Mouse (Mus musculus) neural tube, embryonic 14.5 days (tissue): Measurements from ENCODE around the gene Sptlc3. TPM values are rescaled to one million over a fixed set of nuclear protein-coding genes. Genes with fewer than 3 reads are reported as not detected.

Source experiments
- ATAC-seq: fragments of 200-750 bp; cut with Nextera tagmentation; 2 replicates; pipeline ENCODE4 v1.8.0; 2017; ENCODE audit warnings: low read depth, mild to moderate bottlenecking, moderate TSS enrichment, moderate library complexity
- H3K27ac ChIP-seq: fragments of 300-500 bp; sonication (generic); 2 replicates; pipeline ENCODE4 v1.5.1; 2014; ENCODE audit warnings: low read depth, mild to moderate bottlenecking, control low read depth, low read length, moderate library complexity, mixed read lengths
- H3K27me3 ChIP-seq: fragments of 300-500 bp; sonication (generic); 2 replicates; pipeline ENCODE4 v1.6.1; 2014; ENCODE audit warnings: low read length; ENCODE audit not compliant: control insufficient read depth, insufficient read depth
- H3K36me3 ChIP-seq: fragments of 300-500 bp; sonication (generic); 2 replicates; pipeline ENCODE4 v1.6.1; 2014; ENCODE audit warnings: low read length, mixed read lengths; ENCODE audit not compliant: control insufficient read depth, insufficient read depth
- H3K4me1 ChIP-seq: fragments of 300-500 bp; sonication (generic); 2 replicates; pipeline ENCODE4 v1.6.1; 2014; ENCODE audit warnings: low read length; ENCODE audit not compliant: control insufficient read depth, insufficient read depth
- H3K4me2 ChIP-seq: fragments of 300-500 bp; sonication (generic); 2 replicates; pipeline ENCODE4 v1.6.1; 2014; ENCODE audit warnings: mild to moderate bottlenecking, low read depth, low read length, control low read depth
- H3K4me3 ChIP-seq: fragments of 300-500 bp; sonication (generic); 2 replicates; pipeline ENCODE4 v1.5.1; 2014; ENCODE audit warnings: low read depth, low read length, control low read depth, mixed read lengths
- H3K9ac ChIP-seq: fragments of 300-500 bp; sonication (generic); replicated peaks from 2 replicates; pipeline ENCODE4 v1.6.1; 2014; ENCODE audit warnings: low read depth, mild to moderate bottlenecking, control low read depth, low read length, mixed read lengths
- H3K9me3 ChIP-seq: fragments of 300-500 bp; sonication (generic); 2 replicates; pipeline ENCODE4 v1.6.1; 2016; ENCODE audit warnings: low read length; ENCODE audit not compliant: control insufficient read depth
- WGBS: fragments of 180-500 bp; shearing (Covaris S2); extraction: QIAGEN DNeasy Blood & Tissue Kit; methylation state at CpG from one replicate; pipeline ENCODE4 v1.1.7; 2014; 5-methylcytosine and 5-hydroxymethylcytosine counted together
- polyA plus RNA-seq: library from polyadenylated mRNA; unstranded; fragments of >200 nt; fragmentation: Nextera tagmentation; extraction: Ambion mirVana; gene quantifications from 2 replicates; pipeline ENCODE4 v1.2.1, GENCODE M21; 2014

The Sptlc3 gene
- 0.23 TPM in 1 of 2 replicates, not detected in the other for polyA plus RNA-seq

- Histone ChIP-seq H3K4me3 (no peak within 1 kb of the TSS), H3K9ac (no peak within 1 kb of the TSS), H3K36me3 (no peaks in the 10 kb centered on the region), H3K4me2 (no peak within 1 kb of the TSS), H3K27me3 (no peaks in the 10 kb centered on the region), H3K27ac (no peak within 1 kb of the TSS), H3K9me3 (no peaks in the 10 kb centered on the region), H3K4me1 (no peaks in the 10 kb centered on the region)
- WGBS: 66% methylated on average over 5 of the region's 5 CpGs
- no peak for ATAC-seq
Observed at GRCm38 (mm10) chr2:139493836-139494235, at the start of gene Sptlc3. Gene Sptlc3 (plus strand): TSS chr2:139493913.

- Histone ChIP-seq H3K9ac (no peak overlapping the region), H3K27me3 (no peaks in the 10 kb centered on the region), H3K36me3 (no peaks in the 10 kb centered on the region), H3K27ac (no peak overlapping the region), H3K4me2 (no peak overlapping the region), H3K4me3 (no peak overlapping the region), H3K9me3 (no peaks in the 10 kb centered on the region), H3K4me1 (no peaks in the 10 kb centered on the region)
- 81% methylated on average over 4 of the region's 4 CpGs for WGBS
- no peak for ATAC-seq
Observed at GRCm38 (mm10) chr2:139467726-139468125, 26.0 kb upstream of the Sptlc3 start.

DNA sequence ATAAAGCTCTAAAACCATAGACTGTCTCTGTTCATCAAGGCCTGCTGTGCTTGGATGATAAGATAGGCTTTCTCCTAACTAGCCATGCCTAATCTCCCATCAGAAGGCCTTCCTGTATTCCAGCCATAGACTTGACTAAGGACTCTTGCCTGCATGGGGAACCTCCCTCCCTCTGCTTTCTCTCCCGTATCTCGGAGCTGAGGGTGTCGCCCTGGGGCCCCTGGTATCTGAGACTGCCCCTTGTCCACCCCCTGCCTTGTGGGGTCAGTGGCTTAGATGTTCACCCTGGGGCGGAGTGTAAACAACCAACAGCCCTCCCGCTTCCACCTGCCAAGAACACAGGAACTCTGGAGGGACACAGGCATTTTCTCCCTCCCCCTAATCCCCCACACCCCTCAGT, 5.0 kb upstream of the Sptlc3 start:
- Histone ChIP-seq H3K9ac (no peak overlapping the region), H3K4me2 (no peak overlapping the region), H3K9me3 (no peaks in the 10 kb centered on the region), H3K27me3 (no peaks in the 10 kb centered on the region), H3K4me1 (no peaks in the 10 kb centered on the region), H3K36me3 (no peaks in the 10 kb centered on the region), H3K27ac (no peak overlapping the region), H3K4me3 (no peak overlapping the region)
- 72% methylated on average over 5 of the region's 5 CpGs for WGBS
- no peak for ATAC-seq

DNA sequence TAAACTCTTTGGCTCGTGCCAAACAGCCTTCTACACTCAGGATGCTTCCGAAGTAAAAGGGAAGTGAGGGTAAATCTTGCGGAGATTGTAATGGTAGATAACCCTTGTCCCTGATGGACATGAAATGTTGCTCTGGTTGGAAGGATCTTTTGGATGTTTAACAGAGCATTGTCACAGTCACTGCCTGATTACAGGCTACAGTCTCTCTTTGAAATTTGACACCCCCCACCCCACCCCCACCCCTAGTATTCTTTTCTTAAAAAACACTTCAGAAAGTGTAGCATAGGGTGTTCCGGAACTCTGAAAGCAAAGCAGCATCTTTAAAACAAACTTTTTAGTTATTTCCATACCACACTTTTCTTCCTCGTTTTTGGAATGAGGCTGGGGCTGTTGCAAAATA, 916 bp downstream of the Sptlc3 start:
- Histone ChIP-seq H3K9me3 (no peaks in the 10 kb centered on the region), H3K36me3 (no peaks in the 10 kb centered on the region), H3K27me3 (no peaks in the 10 kb centered on the region), H3K27ac (no peak overlapping the region), H3K9ac (no peak overlapping the region), H3K4me3 (no peak overlapping the region), H3K4me1 (no peaks in the 10 kb centered on the region), H3K4me2 (no peak overlapping the region)
- no peak for ATAC-seq
- 28% methylated on average over 5 of the region's 5 CpGs for WGBS

GRCm38 (mm10) chr2:139561966-139562505, 68.3 kb downstream of the Sptlc3 start:
- Histone ChIP-seq H3K4me3 (no peak overlapping the region), H3K36me3 (no peaks in the 10 kb centered on the region), H3K4me2 (no peak overlapping the region), H3K27me3 (no peaks in the 10 kb centered on the region), H3K9me3 (no peaks in the 10 kb centered on the region), H3K4me1 (no peaks in the 10 kb centered on the region), H3K27ac (no peak overlapping the region), H3K9ac (no peak overlapping the region)
- 86% methylated on average over 5 of the region's 5 CpGs for WGBS
- no peak for ATAC-seq

DNA sequence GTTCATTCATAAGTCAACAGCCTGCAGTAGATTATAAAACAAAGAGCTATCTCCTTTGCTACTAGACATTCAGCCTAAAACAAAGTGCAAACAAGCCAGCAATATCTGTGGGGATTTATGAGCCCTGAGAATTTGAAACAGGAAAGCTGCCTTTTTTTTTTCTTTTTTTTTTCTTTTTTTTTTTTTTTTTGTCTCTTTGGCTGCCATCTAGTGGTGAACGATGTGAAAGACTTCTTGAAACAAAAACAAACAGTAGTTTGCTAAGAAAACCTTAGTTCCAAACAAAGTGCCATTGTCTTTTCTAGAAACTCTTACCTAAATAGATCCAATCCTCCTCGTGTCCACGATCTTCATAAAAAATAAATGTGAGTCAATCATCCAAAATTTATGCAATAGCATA, 85.6 kb downstream of the Sptlc3 start:
- no peak for ATAC-seq
- Histone ChIP-seq H3K9ac (no peak overlapping the region), H3K4me1 (no peaks in the 10 kb centered on the region), H3K4me2 (no peak overlapping the region), H3K27me3 (no peaks in the 10 kb centered on the region), H3K4me3 (no peak overlapping the region), H3K36me3 (no peaks in the 10 kb centered on the region), H3K9me3 (no peaks in the 10 kb centered on the region), H3K27ac (no peak overlapping the region)
- WGBS: 9% methylated on average over 3 of the region's 3 CpGs

DNA sequence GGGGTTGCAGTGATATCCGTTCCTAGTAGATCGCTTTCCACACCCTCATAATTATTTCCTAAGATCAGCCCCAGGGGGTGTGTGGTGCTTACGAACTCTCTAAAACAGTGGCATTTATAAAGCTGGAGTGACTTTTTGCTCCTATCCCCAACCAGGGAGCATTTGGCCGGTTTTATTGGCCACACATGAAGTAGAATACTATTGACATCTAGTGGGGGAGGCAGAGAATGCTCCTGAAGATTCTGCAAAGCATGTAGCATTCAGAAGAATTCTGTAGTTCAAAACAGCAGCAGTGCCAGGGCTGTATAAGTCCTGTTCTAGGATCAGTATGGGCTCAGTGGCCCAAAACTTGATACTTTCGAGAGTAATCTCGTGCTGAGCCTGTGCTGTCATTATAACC, 89.1 kb downstream of the Sptlc3 start:
- Histone ChIP-seq H3K9ac (no peak overlapping the region), H3K27ac (no peak overlapping the region), H3K9me3 (no peaks in the 10 kb centered on the region), H3K4me2 (no peak overlapping the region), H3K27me3 (no peaks in the 10 kb centered on the region), H3K4me3 (no peak overlapping the region), H3K4me1 (no peaks in the 10 kb centered on the region), H3K36me3 (no peaks in the 10 kb centered on the region)
- no peak; the same call in 1 of the 2 replicates for ATAC-seq
- 73% methylated on average over 6 of the region's 6 CpGs for WGBS

DNA sequence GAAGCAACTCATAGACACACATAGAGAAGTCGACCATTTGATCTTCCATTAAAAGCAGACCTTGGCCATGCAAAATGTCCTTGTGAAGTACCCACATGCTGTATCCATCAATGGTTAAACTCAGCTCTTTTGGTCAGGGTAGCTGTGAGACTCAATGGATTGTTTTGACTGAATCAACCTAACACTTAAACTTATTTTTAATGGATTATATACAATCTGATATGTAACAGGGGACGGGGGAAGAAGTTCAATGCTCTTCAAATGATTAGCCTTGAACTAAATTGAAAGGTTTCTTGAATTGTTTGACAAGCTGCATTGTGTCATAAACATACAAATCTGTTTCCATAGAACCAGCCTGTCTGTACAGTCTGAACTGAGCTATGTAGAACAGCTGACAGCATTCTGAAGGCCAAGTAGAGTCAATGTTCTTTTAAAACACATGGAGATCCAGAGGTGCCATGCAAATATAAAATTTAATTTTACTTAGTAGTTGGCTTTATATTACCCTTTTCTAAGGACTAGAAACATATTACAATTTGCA, 94.0 kb downstream of the Sptlc3 start:
- no peak overlapping the region for H3K27ac ChIP-seq
- ATAC-seq: no peak
- no peaks in the 10 kb centered on the region for H3K27me3 ChIP-seq
- no peak overlapping the region for H3K4me2 ChIP-seq
- no peaks in the 10 kb centered on the region for H3K9me3 ChIP-seq
- no peaks in the 10 kb centered on the region for H3K4me1 ChIP-seq
- H3K9ac ChIP-seq: no peak overlapping the region
- 91% methylated on average over 2 of the region's 2 CpGs for WGBS
- no peak overlapping the region for H3K4me3 ChIP-seq
- H3K36me3 ChIP-seq: no peaks in the 10 kb centered on the region

DNA sequence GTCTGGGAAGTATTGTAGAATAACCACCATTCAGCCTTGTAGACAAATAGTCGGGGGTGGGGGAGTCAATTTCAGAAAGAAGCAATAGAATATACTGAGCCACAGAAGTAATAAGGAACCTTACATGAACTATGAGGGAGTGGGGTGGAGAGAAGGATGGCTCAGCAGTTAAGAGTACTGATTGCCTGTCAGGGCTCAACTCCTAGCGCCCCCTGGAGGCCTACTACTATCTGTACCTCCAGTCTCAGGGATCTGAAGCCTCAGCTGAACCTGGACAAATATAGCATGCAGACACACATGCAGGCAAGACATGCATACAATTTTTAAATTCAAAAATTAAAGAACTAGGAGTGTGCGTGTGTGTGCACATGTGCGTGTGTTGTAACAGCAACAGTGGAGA, 96.2 kb downstream of the Sptlc3 start:
- Histone ChIP-seq H3K4me3 (no peak overlapping the region), H3K9me3 (no peaks in the 10 kb centered on the region), H3K9ac (no peak overlapping the region), H3K4me1 (no peaks in the 10 kb centered on the region), H3K36me3 (no peaks in the 10 kb centered on the region), H3K4me2 (no peak overlapping the region), H3K27me3 (no peaks in the 10 kb centered on the region), H3K27ac (no peak overlapping the region)
- WGBS: 45% methylated on average over 4 of the region's 4 CpGs
- 0 out of 2 replicates have a peak, but pooled peaks have one; percentile 58 for ATAC-seq
